Mouse (Mus musculus) hindbrain, embryonic 16.5 days (tissue): ENCODE data around the gene Setd1b. TPM values are rescaled to one million over a fixed set of nuclear protein-coding genes. Genes with fewer than 3 reads are reported as not detected.

Experiments
- ATAC-seq: fragments of 200-750 bp; cut with Nextera tagmentation; 2 replicates; pipeline ENCODE4 v1.8.0; 2017; ENCODE audit warnings: moderate TSS enrichment, moderate library complexity
- H3K27ac ChIP-seq: fragments of 300-500 bp; sonication (generic); 2 replicates; pipeline ENCODE4 v1.5.1; 2014; ENCODE audit warnings: low read depth, mild to moderate bottlenecking, control low read depth, low read length, moderate library complexity
- H3K27me3 ChIP-seq: fragments of 300-500 bp; sonication (generic); replicated peaks from 2 replicates; pipeline ENCODE4 v1.6.1; 2014; ENCODE audit warnings: low read length; ENCODE audit not compliant: control insufficient read depth, insufficient read depth
- H3K36me3 ChIP-seq: fragments of 300-500 bp; sonication (generic); 2 replicates; pipeline ENCODE4 v1.6.1; 2014; ENCODE audit warnings: mild to moderate bottlenecking, low read length, moderate library complexity, mixed read lengths; ENCODE audit not compliant: control insufficient read depth, insufficient read depth
- H3K4me1 ChIP-seq: fragments of 300-500 bp; sonication (generic); 2 replicates; pipeline ENCODE4 v1.6.1; 2014; ENCODE audit warnings: low read depth, low read length; ENCODE audit not compliant: control insufficient read depth, insufficient read depth
- H3K4me2 ChIP-seq: fragments of 300-500 bp; sonication (generic); 2 replicates; pipeline ENCODE4 v1.6.1; 2014; ENCODE audit warnings: mild to moderate bottlenecking, low read length, control low read depth, moderate library complexity
- H3K4me3 ChIP-seq: fragments of 300-500 bp; sonication (generic); 2 replicates; pipeline ENCODE4 v1.5.1; 2014; ENCODE audit warnings: mild to moderate bottlenecking, low read length, control low read depth, moderate library complexity
- H3K9ac ChIP-seq: fragments of 300-500 bp; sonication (generic); 2 replicates; pipeline ENCODE4 v1.6.1; 2014; ENCODE audit warnings: low read depth, mild to moderate bottlenecking, control low read depth, low read length, moderate library complexity
- H3K9me3 ChIP-seq: fragments of 300-500 bp; sonication (generic); 2 replicates; pipeline ENCODE4 v1.6.1; 2014; ENCODE audit warnings: mild to moderate bottlenecking, low read length, moderate library complexity; ENCODE audit not compliant: control insufficient read depth
- WGBS: fragments of 180-500 bp; shearing (Covaris S2); extraction: QIAGEN DNeasy Blood & Tissue Kit; methylation state at CpG from one replicate; pipeline ENCODE4 v1.1.7; 2014; 5-methylcytosine and 5-hydroxymethylcytosine counted together
- polyA plus RNA-seq: library from polyadenylated mRNA; unstranded; fragments of >200 nt; fragmentation: Nextera tagmentation; extraction: Ambion mirVana; gene quantifications from 2 replicates; pipeline ENCODE4 v1.2.1, GENCODE M21; 2015

The Setd1b gene
- polyA plus RNA-seq, 1 experiment from 2014 or later, result 9.5 TPM

DNA sequence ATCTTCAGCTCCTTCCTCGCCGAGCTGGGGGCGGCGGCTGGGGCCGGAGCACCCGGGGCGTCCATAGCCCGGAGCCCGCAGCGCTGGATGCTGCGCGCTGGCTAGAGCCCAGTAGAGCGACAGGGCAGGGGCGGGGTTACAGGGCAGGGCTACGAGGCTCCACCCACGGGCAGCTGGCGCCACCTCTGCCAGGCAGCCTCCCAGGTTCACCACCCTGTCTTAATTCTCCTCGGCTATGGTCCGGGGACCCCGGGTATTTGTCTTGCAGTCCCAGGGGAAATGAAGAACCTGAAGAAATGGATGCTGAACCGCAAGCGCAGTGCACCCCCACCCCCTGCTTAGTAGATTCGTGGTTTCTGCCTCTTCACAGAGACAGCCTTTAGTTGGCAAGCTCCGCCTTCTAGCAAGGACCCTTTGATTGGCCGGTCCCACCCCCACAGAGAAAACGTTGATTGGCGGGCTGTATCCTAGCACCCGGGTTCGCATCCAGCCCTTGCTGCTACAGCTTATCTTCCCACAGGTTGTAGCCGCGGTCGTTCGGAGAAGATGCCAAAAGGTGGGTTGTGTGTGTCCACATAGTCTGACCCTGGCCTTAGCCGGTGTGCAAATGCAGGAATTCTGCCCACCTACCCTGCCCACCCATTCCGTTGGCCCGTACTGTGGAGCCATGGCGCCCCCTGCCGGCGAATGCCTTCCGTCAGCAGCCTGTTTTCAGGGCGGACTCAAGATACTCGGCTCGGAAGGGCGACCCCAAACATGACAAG lies 9.5 kb upstream of the Setd1b start, which contains the start of gene Rhof:
TSS of gene Rhof (minus strand) at position 385 of the 764 bp plus-strand sequence.
- peaks cover 2% of the 10 kb centered on the region; the same call in 1 of the 2 replicates for H3K36me3 ChIP-seq

DNA sequence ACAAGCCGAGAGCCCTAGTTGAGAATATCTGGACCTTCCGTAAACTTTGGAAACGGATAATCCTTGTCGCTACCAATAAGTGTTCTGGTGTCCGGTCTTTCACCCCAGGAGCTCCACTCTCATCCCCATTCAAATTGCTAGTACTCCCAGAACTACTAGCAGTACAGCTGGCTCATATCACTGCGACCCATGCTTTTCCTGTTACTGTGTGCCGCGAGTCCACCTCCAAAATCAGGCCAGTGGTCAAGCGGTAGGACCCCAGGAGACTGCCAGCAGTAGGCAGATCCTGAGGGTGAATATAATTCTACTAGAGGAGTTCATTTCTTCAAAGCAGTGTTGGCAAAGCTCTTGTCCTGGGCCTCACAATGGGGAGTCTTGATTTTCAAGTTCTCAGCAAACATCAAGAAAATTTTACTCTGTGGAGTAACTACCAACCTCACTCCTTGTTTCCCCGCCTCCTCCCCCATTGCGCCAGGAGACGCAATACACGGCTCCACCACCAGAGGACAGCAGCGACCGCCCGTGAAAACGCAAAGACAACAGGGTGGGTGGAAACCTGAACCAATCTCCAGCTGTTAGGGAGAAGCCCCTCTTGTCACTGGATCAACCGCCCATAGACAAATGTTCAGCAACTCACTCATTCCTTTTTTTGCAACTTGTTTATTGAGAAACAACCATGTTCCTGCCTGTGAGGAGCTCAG lies 8.8 kb upstream of the Setd1b start:
- 22% methylated on average over 18 of the region's 18 CpGs for WGBS
- no peak for ATAC-seq
- H3K9ac ChIP-seq, result no peak overlapping the region; the same call in 1 of the 2 replicates

More for the DNA sequence above, 9.5 kb upstream of the Setd1b start, which contains the start of gene Rhof:
- Histone ChIP-seq H3K27me3 (no peaks in the 10 kb centered on the region), H3K4me3 (peak within 1 kb of the TSS; percentile 49), H3K9me3 (no peaks in the 10 kb centered on the region), H3K9ac (peak within 1 kb of the TSS; percentile 75), H3K27ac (peak within 1 kb of the TSS; percentile 73), H3K4me1 (peaks cover 55% of the 10 kb centered on the region), H3K4me2 (peak within 1 kb of the TSS; percentile 75)
- ATAC-seq, result peak; percentile 71
- WGBS, result 2% methylated on average over 44 of the region's 44 CpGs

DNA sequence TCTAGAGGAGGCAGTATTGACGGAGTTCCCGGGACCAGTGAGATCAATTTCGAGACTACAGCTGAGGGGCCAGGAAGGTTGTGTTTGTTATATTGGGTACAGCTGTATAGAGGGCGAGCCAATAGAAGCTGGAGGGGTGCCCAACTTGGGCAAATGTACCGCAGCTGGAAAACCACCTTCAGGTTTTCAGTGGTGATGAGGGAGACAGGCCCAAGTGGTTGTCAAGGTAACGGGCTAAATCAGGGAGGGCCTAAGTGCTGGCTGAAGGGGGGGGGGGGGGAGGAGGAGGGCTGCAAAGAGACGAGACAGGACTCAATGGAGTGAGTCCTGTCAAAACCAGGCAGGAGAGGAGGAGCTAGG lies 8.2 kb upstream of the Setd1b start:
- peak overlapping the region; percentile 7 for H3K4me3 ChIP-seq
- peaks cover 59% of the 10 kb centered on the region for H3K4me1 ChIP-seq
- WGBS, result 8% methylated on average over 7 of the region's 7 CpGs
- no peak overlapping the region for H3K9ac ChIP-seq
- no peaks in the 10 kb centered on the region for H3K36me3 ChIP-seq
- peak overlapping the region; percentile 34 for H3K4me2 ChIP-seq
- peak overlapping the region; percentile 73 for H3K27ac ChIP-seq
- H3K9me3 ChIP-seq, result no peaks in the 10 kb centered on the region
- ATAC-seq, result no peak
- H3K27me3 ChIP-seq, result no peaks in the 10 kb centered on the region

More for the DNA sequence above, 8.8 kb upstream of the Setd1b start:
- peaks cover 59% of the 10 kb centered on the region for H3K4me1 ChIP-seq
- no peaks in the 10 kb centered on the region for H3K27me3 ChIP-seq
- H3K36me3 ChIP-seq, result peaks cover 2% of the 10 kb centered on the region; the same call in 1 of the 2 replicates
- peak overlapping the region; percentile 75 for H3K4me2 ChIP-seq
- no peaks in the 10 kb centered on the region for H3K9me3 ChIP-seq
- H3K27ac ChIP-seq, result peak overlapping the region; percentile 73
- peak overlapping the region; percentile 49 for H3K4me3 ChIP-seq

DNA sequence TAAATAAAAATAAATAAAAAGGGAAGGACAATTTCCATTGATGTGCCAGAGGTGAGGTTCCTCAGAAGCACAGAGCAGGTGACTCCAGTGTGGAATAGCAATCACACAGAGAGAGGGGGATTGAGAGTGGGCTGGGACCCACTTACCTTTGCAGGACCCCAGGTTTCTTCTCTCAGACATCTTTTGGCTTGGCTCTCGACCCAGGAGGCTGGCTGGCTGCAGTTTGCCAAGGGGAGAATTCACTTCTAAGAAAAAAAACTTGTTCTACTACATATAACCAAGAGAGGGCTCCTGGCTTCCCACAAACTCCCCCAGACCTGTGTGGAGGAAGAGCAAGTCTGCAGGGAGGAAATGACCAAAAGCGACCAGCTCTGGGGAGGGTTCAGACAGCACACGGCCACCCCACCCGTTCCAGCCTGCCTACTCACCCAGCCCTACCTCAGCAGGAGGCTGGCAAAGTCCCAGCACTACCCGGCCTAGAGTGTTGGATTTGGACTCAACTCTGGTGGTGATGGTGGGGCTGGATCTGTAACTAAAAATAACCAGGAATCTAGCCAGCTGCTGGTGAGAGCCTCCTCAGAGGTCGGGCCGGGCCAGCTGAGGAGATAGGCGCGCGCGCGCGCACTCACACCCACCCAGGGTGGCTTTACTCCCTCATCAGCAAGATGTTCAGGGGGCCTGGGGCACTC lies 7.7 kb upstream of the Setd1b start:
- Histone ChIP-seq H3K27me3 (no peaks in the 10 kb centered on the region), H3K4me1 (peaks cover 59% of the 10 kb centered on the region), H3K9ac (peak overlapping the region; percentile 98), H3K4me3 (peak overlapping the region; percentile 91), H3K9me3 (no peaks in the 10 kb centered on the region), H3K4me2 (peak overlapping the region; percentile 97), H3K36me3 (no peaks in the 10 kb centered on the region), H3K27ac (peak overlapping the region; percentile 51)
- WGBS, result 9% methylated on average over 13 of the region's 13 CpGs
- ATAC-seq, result no peak

DNA sequence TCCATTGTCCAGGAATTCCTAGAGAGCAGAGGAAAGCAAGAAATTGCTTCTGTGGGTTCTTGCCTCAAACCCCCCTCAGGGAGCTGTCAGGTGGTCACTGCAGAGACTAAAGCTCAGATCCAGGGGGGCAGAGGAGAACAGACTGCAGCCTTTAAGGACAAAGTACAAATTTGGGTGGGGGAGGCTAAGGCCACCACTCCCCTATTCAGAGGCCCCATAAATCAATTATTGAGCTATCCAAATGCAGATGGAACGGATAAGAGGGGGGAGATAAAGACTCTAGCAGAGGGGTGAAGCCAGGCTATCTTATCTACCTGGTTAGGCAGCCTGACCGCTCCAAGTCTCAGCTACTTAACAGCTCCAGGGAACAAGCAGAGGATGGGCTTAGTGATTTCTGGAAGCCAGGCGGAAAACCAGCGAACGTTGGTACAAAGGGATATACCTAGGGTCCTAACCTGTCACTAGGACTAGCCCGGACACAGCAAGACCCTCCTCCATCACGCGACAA lies 7.1 kb upstream of the Setd1b start:
- Histone ChIP-seq H3K9me3 (no peaks in the 10 kb centered on the region), H3K9ac (peak overlapping the region; percentile 98), H3K36me3 (no peaks in the 10 kb centered on the region), H3K4me3 (peak overlapping the region; percentile 91), H3K4me1 (peaks cover 59% of the 10 kb centered on the region), H3K27ac (peak overlapping the region; percentile 51), H3K27me3 (no peaks in the 10 kb centered on the region), H3K4me2 (peak overlapping the region; percentile 97)
- 11% methylated on average over 8 of the region's 8 CpGs for WGBS
- no peak for ATAC-seq

DNA sequence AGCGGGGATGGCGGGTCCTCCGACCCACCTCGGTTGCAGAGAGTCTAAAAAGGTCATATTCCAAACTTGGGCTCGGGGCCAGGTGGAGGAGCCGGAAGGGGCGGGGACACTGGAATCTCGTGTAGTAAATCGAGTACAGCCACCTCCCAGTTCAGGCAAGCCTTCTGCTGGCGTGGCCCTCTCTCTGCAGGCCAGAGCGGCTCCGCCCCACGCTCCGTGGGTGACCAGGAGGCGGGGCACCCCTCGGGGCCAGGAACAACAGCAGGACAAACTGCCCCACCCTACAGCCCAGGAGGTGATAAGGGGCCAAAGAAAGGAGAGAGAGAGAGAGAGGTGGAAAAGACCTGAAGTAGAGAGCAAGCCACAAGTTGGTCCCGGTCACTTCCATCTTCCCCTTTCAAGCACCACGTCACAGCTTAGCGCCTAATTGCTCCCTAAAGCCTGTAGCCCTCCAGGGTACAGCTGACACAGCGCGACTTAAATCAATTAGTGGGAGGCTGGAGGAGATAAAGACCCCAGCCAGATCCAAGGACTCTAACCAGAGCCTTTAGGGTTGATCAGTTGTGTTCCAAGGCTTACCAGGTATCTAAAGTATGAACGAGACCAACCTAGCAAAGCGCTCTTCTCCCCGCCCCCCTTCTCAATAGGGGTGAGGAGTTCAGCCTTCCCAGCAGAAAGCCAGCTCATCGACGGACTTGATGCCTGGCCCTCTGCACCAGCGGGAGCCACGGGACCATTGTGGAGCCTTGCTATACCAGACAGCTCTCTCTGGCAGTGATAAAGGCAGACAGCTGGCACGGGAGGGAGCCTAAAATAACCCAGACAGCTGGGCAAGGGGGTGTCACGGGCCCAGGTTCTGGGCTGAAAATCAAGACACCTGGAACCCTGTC lies 6.3 kb upstream of the Setd1b start:
- 2% methylated on average over 30 of the region's 30 CpGs for WGBS
- no peaks in the 10 kb centered on the region for H3K9me3 ChIP-seq
- no peak for ATAC-seq
- peak overlapping the region; percentile 97 for H3K4me2 ChIP-seq
- H3K36me3 ChIP-seq, result no peaks in the 10 kb centered on the region
- H3K4me3 ChIP-seq, result peak overlapping the region; percentile 91
- no peaks in the 10 kb centered on the region for H3K27me3 ChIP-seq
- peak overlapping the region; percentile 100 for H3K27ac ChIP-seq
- H3K4me1 ChIP-seq, result peaks cover 59% of the 10 kb centered on the region
- H3K9ac ChIP-seq, result peak overlapping the region; percentile 98

DNA sequence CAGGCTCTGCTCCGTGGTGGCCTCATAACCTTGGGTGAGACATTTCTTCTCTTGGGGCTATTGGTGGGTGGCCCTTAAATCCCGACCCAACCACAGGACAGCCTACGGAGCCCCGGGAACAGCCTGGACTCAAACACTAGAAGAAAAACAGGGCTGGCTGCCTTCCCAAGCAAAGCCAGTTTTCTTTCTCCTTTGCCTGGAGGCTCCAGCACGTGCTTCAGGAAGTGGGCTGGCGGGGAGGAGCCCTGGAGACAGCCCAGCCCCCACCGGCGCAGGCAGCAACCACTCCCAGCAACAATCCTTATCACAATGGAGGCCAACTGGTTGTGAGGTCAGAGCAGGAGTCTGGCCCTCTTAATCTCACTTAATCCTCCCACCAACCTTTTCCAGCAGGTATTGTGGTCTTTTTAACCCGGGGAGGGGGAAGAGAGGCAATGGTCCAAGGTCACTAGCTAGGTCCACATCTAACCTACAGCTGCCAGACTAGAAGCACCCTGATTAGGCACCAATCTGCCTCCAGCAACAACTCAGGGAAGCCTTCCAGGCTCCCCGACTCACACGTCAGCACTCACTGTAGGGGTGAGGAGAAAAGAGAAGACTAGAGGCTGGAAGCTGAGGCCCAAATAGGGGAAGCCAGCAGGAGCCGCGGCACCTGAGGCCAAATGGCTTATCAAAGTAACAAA lies 5.5 kb upstream of the Setd1b start:
- Histone ChIP-seq H3K9ac (peak overlapping the region; percentile 98), H3K27me3 (no peaks in the 10 kb centered on the region), H3K4me1 (peaks cover 59% of the 10 kb centered on the region), H3K4me2 (peak overlapping the region; percentile 97), H3K9me3 (no peaks in the 10 kb centered on the region), H3K36me3 (no peaks in the 10 kb centered on the region), H3K4me3 (peak overlapping the region; percentile 91), H3K27ac (peak overlapping the region; percentile 100)
- under 1% methylated on average over 13 of the region's 13 CpGs for WGBS
- ATAC-seq, result peak; percentile 29
